Mouse (Mus musculus): ENCODE data around the gene Fahd2a.

GRCm38 (mm10) chr2:127459341-127459740 lies 15.0 kb upstream of the Fahd2a start:
- TF ChIP-seq CTCF (IDR thresholded peaks at IDR 0.05; ENCODE audit: borderline replicate concordance, extremely low read depth, insufficient read depth, insufficient read length) (no peak), POLR2A (IDR thresholded peaks at IDR 0.05; ENCODE audit: borderline replicate concordance, extremely low read depth, insufficient read depth, insufficient read length, poor library complexity, severe bottlenecking) (no peak)
